Mouse (Mus musculus) heart, embryonic 16.5 days (tissue): Measurements from ENCODE around the gene Hs3st3b1. TPM values are rescaled to one million over a fixed set of nuclear protein-coding genes. Genes with fewer than 3 reads are reported as not detected.
A peak's percentile ranks its signal among the peaks of the same experiment; 100 is the strongest.

Experiments
- ATAC-seq: fragments of 200-750 bp; cut with Nextera tagmentation; replicated peaks from 2 replicates; pipeline ENCODE4 v1.8.0; 2017; ENCODE audit warnings: moderate number of reproducible peaks; ENCODE audit not compliant: insufficient read depth, low FRiP score; ENCODE audit errors: extremely low read depth
- H3K27ac ChIP-seq: fragments of 300-500 bp; sonication (generic); 2 replicates; pipeline ENCODE4 v1.5.1; 2014; ENCODE audit warnings: mild to moderate bottlenecking, low read length, control low read depth, moderate library complexity
- H3K27me3 ChIP-seq: fragments of 300-500 bp; sonication (generic); 2 replicates; pipeline ENCODE4 v1.6.1; 2014; ENCODE audit warnings: low read length, mixed read lengths; ENCODE audit not compliant: control insufficient read depth, insufficient read depth
- H3K36me3 ChIP-seq: fragments of 300-500 bp; sonication (generic); 2 replicates; pipeline ENCODE4 v1.6.1; 2014; ENCODE audit not compliant: control insufficient read depth, insufficient read depth
- H3K4me1 ChIP-seq: fragments of 300-500 bp; sonication (generic); 2 replicates; pipeline ENCODE4 v1.6.1; 2014; ENCODE audit warnings: low read length, mixed read lengths; ENCODE audit not compliant: control insufficient read depth, insufficient read depth
- H3K4me2 ChIP-seq: fragments of 300-500 bp; sonication (generic); 2 replicates; pipeline ENCODE4 v1.6.1; 2014; ENCODE audit warnings: low read depth, mild to moderate bottlenecking, control low read depth, low read length
- H3K4me3 ChIP-seq: fragments of 300-500 bp; sonication (generic); 2 replicates; pipeline ENCODE4 v1.5.1; 2014; ENCODE audit warnings: mild to moderate bottlenecking, control low read depth, low read length
- H3K9ac ChIP-seq: fragments of 300-500 bp; sonication (generic); 2 replicates; pipeline ENCODE4 v1.6.1; 2014; ENCODE audit warnings: low read length, control low read depth
- H3K9me3 ChIP-seq: fragments of 300-500 bp; sonication (generic); replicated peaks from 2 replicates; pipeline ENCODE4 v1.6.1; 2016; ENCODE audit warnings: low read length; ENCODE audit not compliant: control insufficient read depth
- whole genome bisulfite sequencing: fragments of 180-500 bp; shearing (Covaris S2); extraction: QIAGEN DNeasy Blood & Tissue Kit; methylation state at CpG from one replicate; pipeline ENCODE4 v1.1.7; 2014; 5-methylcytosine and 5-hydroxymethylcytosine counted together
- polyA plus RNA-seq: library from polyadenylated mRNA; unstranded; fragments of >200 nt; fragmentation: Nextera tagmentation; extraction: Ambion mirVana; gene quantifications from 2 replicates; pipeline ENCODE4 v1.2.1, GENCODE M21; 2015

The Hs3st3b1 gene
- polyA plus RNA-seq, 1 experiment from 2014 or later: 2.7 TPM

GRCm38 (mm10) chr11:63956748-63957147, 34.7 kb upstream of the Hs3st3b1 start:
- ATAC-seq: no peak
- Histone ChIP-seq H3K9ac (no peak overlapping the region), H3K4me3 (no peak overlapping the region), H3K36me3 (no peaks in the 10 kb centered on the region), H3K4me1 (peaks cover 6% of the 10 kb centered on the region; the same call in 1 of the 2 replicates), H3K27me3 (no peaks in the 10 kb centered on the region), H3K27ac (no peak overlapping the region), H3K4me2 (no peak overlapping the region), H3K9me3 (no peaks in the 10 kb centered on the region)
- 34% methylated on average over 7 of the region's 7 CpGs for WGBS

- H3K4me1 ChIP-seq: peaks cover 6% of the 10 kb centered on the region; the same call in 1 of the 2 replicates
- H3K27me3 ChIP-seq: no peaks in the 10 kb centered on the region
- no peak for ATAC-seq
- H3K36me3 ChIP-seq: no peaks in the 10 kb centered on the region
- WGBS: 84% methylated on average over 2 of the region's 2 CpGs
- no peak overlapping the region for H3K4me3 ChIP-seq
- no peak overlapping the region for H3K9ac ChIP-seq
- H3K4me2 ChIP-seq: no peak overlapping the region
- no peaks in the 10 kb centered on the region for H3K9me3 ChIP-seq
- H3K27ac ChIP-seq: no peak overlapping the region
Observed at GRCm38 (mm10) chr11:63953887-63954286, 31.8 kb upstream of the Hs3st3b1 start.

GRCm38 (mm10) chr11:63952743-63953191, 30.7 kb upstream of the Hs3st3b1 start:
- Histone ChIP-seq H3K27me3 (no peaks in the 10 kb centered on the region), H3K9ac (no peak overlapping the region), H3K9me3 (no peaks in the 10 kb centered on the region), H3K4me2 (peak overlapping the region; percentile 45; the same call in 1 of the 2 replicates), H3K36me3 (no peaks in the 10 kb centered on the region), H3K4me1 (peaks cover 6% of the 10 kb centered on the region; the same call in 1 of the 2 replicates), H3K4me3 (no peak overlapping the region), H3K27ac (no peak overlapping the region)
- WGBS: 58% methylated on average over 4 of the region's 4 CpGs
- ATAC-seq: no peak

GRCm38 (mm10) chr11:63951831-63952631, 29.9 kb upstream of the Hs3st3b1 start:
- no peak overlapping the region for H3K27ac ChIP-seq
- peaks cover 12% of the 10 kb centered on the region for H3K4me1 ChIP-seq
- no peaks in the 10 kb centered on the region for H3K36me3 ChIP-seq
- peak; percentile 76 for ATAC-seq
- 8% methylated on average over 19 of the region's 19 CpGs for WGBS
- H3K4me3 ChIP-seq: peak overlapping the region; percentile 33
- peak overlapping the region; percentile 45 for H3K4me2 ChIP-seq
- H3K9me3 ChIP-seq: no peaks in the 10 kb centered on the region
- H3K9ac ChIP-seq: no peak overlapping the region
- H3K27me3 ChIP-seq: no peaks in the 10 kb centered on the region

GRCm38 (mm10) chr11:63948371-63948770, 26.3 kb upstream of the Hs3st3b1 start:
- no peak for ATAC-seq
- Histone ChIP-seq H3K27me3 (no peaks in the 10 kb centered on the region), H3K9ac (no peak overlapping the region), H3K4me1 (peaks cover 17% of the 10 kb centered on the region), H3K4me3 (no peak overlapping the region), H3K27ac (no peak overlapping the region), H3K4me2 (no peak overlapping the region), H3K9me3 (no peaks in the 10 kb centered on the region), H3K36me3 (no peaks in the 10 kb centered on the region)
- WGBS: 86% methylated on average over 11 of the region's 11 CpGs

DNA sequence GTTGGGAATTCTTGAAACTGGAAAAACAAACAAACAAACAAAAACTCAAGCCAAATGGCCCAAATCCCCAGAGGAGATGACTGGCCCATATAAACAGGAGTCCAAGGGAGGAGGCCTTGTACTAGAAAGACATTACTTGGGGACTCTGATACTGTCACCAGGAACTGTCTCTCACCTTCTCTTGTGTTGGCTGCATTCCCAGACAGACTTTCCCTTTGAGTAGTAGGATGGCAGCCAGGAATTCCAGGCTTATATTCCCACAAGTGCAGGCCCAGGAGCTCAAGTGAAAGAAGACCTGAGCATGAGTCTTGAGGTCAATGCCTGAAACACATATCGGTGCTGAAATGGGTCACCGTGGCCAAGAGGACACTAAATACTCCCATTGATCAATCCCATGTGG, 24.9 kb upstream of the Hs3st3b1 start:
- Histone ChIP-seq H3K4me3 (no peak overlapping the region), H3K4me1 (peaks cover 14% of the 10 kb centered on the region), H3K9me3 (no peaks in the 10 kb centered on the region), H3K27me3 (no peaks in the 10 kb centered on the region), H3K36me3 (no peaks in the 10 kb centered on the region), H3K27ac (peak overlapping the region; percentile 36; the same call in 1 of the 2 replicates), H3K4me2 (no peak overlapping the region), H3K9ac (no peak overlapping the region)
- ATAC-seq: no peak
- 37% methylated on average over 2 of the region's 2 CpGs for WGBS

- H3K9ac ChIP-seq: no peak overlapping the region
- no peak overlapping the region for H3K4me2 ChIP-seq
- no peaks in the 10 kb centered on the region for H3K27me3 ChIP-seq
- no peaks in the 10 kb centered on the region for H3K36me3 ChIP-seq
- 92% methylated on average over 3 of the region's 3 CpGs for WGBS
- H3K4me3 ChIP-seq: no peak overlapping the region
- peaks cover 11% of the 10 kb centered on the region for H3K4me1 ChIP-seq
- no peak for ATAC-seq
- H3K27ac ChIP-seq: no peak overlapping the region
- H3K9me3 ChIP-seq: no peaks in the 10 kb centered on the region
Observed at GRCm38 (mm10) chr11:63943947-63944346, 21.9 kb upstream of the Hs3st3b1 start.

GRCm38 (mm10) chr11:63943268-63943890, 21.3 kb upstream of the Hs3st3b1 start:
- H3K36me3 ChIP-seq: no peaks in the 10 kb centered on the region
- no peaks in the 10 kb centered on the region for H3K9me3 ChIP-seq
- H3K4me3 ChIP-seq: no peak overlapping the region
- H3K9ac ChIP-seq: no peak overlapping the region
- 92% methylated on average over 13 of the region's 13 CpGs for whole genome bisulfite sequencing
- H3K4me1 ChIP-seq: peaks cover 11% of the 10 kb centered on the region
- no peak for ATAC-seq
- H3K4me2 ChIP-seq: no peak overlapping the region
- H3K27ac ChIP-seq: no peak overlapping the region
- no peaks in the 10 kb centered on the region for H3K27me3 ChIP-seq

- Histone ChIP-seq H3K9ac (no peak overlapping the region), H3K4me3 (no peak overlapping the region), H3K36me3 (no peaks in the 10 kb centered on the region), H3K27me3 (no peaks in the 10 kb centered on the region), H3K4me1 (peaks cover 7% of the 10 kb centered on the region), H3K27ac (no peak overlapping the region), H3K9me3 (no peaks in the 10 kb centered on the region), H3K4me2 (no peak overlapping the region)
- ATAC-seq: no peak
- WGBS: 72% methylated on average over 8 of the region's 8 CpGs
Observed at GRCm38 (mm10) chr11:63942177-63942576, 20.1 kb upstream of the Hs3st3b1 start.
